Mouse (Mus musculus): Measurements from ENCODE around the gene Rilpl1. TPM values are rescaled to one million over a fixed set of nuclear protein-coding genes. Genes with fewer than 3 reads are reported as not detected.
"Not testable (repeated sequence)": the region's sequence is repeated elsewhere in the genome, so short reads cannot be mapped to it uniquely, and the experiment has no call there.

Rilpl1 gene
- total and polyA plus RNA-seq, 3 experiments = 0.38 to 0.98 (median 0.41) TPM

- H3K9me3 ChIP-seq (replicated peaks) = no peaks in the 10 kb centered on the region
- H3K36me3 ChIP-seq (replicated peaks) = peaks cover 75% of the 10 kb centered on the region
- TF ChIP-seq CTCF (IDR thresholded peaks at IDR 0.05; ENCODE audit: low read depth, low read length) = no peak
- no peak for TF ChIP-seq TAL1 (conservative IDR thresholded peaks at IDR 0.05; ENCODE audit: low read depth, low read length)
- no peak for TF ChIP-seq POLR2AphosphoS5 (IDR thresholded peaks at IDR 0.05; ENCODE audit: insufficient replicate concordance, low read depth, low read length)
- no peak for TF ChIP-seq GATA2 (IDR thresholded peaks at IDR 0.05; ENCODE audit: borderline replicate concordance, low read depth, low read length)
- no peak for TF ChIP-seq GATA1 (IDR thresholded peaks at IDR 0.05; ENCODE audit: borderline replicate concordance, low read length)
- H3K4me3 ChIP-seq (ENCODE audit: low read depth, low read length) = no peak overlapping the region
- DNase-seq (ENCODE audit: low spot score) = no peak
- H3K4me1 ChIP-seq (ENCODE audit: insufficient read depth, low read depth, low read length) = peaks cover 7% of the 10 kb centered on the region; the same call in 1 of the 2 replicates
- no peaks in the 10 kb centered on the region for H3K27me3 ChIP-seq (ENCODE audit: insufficient read depth, low read length)
- ATAC-seq (ENCODE audit: extremely low read depth, insufficient number of reproducible peaks, low FRiP score, poor library complexity, severe bottlenecking) = no peak
These were observed 63.4 kb downstream of the Rilpl1 start for GRCm38 (mm10) chr5:124467766-124468165.

DNA sequence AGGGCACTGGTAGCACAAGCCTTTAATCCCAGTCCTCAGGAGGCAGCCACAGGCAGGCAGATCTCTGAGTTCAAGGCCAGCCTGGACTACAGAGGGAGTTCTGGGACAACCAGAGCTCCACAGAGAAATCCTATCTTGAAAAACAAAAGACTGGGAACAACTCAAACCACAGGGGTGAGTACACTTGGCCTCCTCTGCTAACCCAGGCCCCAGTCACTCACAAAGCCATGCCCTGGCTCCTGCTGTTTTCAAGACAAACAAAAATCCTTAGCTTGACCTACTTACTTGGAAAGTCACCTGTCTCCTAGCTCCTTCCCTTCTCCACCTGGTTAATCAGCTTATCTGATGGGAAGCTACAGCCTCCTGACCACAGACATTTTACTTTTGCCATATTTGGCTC lies 66.3 kb downstream of the Rilpl1 start:
- no peak for ATAC-seq (ENCODE audit: extremely low read depth, insufficient number of reproducible peaks, low FRiP score, poor library complexity, severe bottlenecking)
- H3K4me3 ChIP-seq (ENCODE audit: low read depth, low read length) = no peak overlapping the region
- TF ChIP-seq TAL1 (conservative IDR thresholded peaks at IDR 0.05; ENCODE audit: low read depth, low read length) = no peak
- TF ChIP-seq CTCF (IDR thresholded peaks at IDR 0.05; ENCODE audit: low read depth, low read length) = no peak
- TF ChIP-seq GATA2 (IDR thresholded peaks at IDR 0.05; ENCODE audit: borderline replicate concordance, low read depth, low read length) = no peak
- no peak for TF ChIP-seq POLR2AphosphoS5 (IDR thresholded peaks at IDR 0.05; ENCODE audit: insufficient replicate concordance, low read depth, low read length)
- TF ChIP-seq GATA1 (IDR thresholded peaks at IDR 0.05; ENCODE audit: borderline replicate concordance, low read length) = no peak

DNA sequence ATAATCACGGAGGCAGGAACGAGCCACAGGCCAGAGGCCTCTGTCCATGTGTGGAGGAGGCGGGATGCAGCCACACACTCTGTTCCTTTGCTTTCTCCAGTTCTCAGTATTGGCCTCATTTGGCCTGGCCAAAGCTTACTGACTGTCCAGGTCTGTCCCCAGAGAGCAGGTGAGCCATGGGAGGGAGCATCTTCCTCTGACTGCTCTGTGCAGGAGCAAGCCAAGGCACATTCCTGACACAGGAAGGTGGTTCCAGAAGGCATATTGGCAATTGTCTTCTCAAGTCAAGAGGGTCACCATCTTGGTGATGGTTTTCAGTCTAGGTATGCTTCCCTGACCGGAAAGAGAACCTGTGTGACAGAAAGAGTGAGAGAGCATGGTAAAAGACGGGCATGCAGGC lies 67.7 kb downstream of the Rilpl1 start:
- H3K4me1 ChIP-seq (ENCODE audit: insufficient read depth, low read depth, low read length) = peaks cover 2% of the 10 kb centered on the region; the same call in 1 of the 2 replicates
- H3K4me3 ChIP-seq (ENCODE audit: low read depth, low read length) = no peak overlapping the region
- no peaks in the 10 kb centered on the region for H3K27me3 ChIP-seq (ENCODE audit: insufficient read depth, low read length)
- H3K9me3 ChIP-seq (replicated peaks) = no peaks in the 10 kb centered on the region
- peak; percentile 84; the same call in 1 of the 2 replicates for TF ChIP-seq POLR2AphosphoS5 (IDR thresholded peaks at IDR 0.05; ENCODE audit: insufficient replicate concordance, low read depth, low read length)
- TF ChIP-seq TAL1 (conservative IDR thresholded peaks at IDR 0.05; ENCODE audit: low read depth, low read length) = no peak
- peaks cover 86% of the 10 kb centered on the region for H3K36me3 ChIP-seq (replicated peaks)
- DNase-seq (ENCODE audit: low spot score) (no peak), ATAC-seq (ENCODE audit: extremely low read depth, insufficient number of reproducible peaks, low FRiP score, poor library complexity, severe bottlenecking) (no peak)

More for the DNA sequence above, 66.3 kb downstream of the Rilpl1 start:
- DNase-seq (ENCODE audit: low spot score) = no peak
- no peaks in the 10 kb centered on the region for H3K27me3 ChIP-seq (ENCODE audit: insufficient read depth, low read length)
- peaks cover 86% of the 10 kb centered on the region for H3K36me3 ChIP-seq (replicated peaks)
- H3K9me3 ChIP-seq (replicated peaks) = no peaks in the 10 kb centered on the region
- H3K4me1 ChIP-seq (ENCODE audit: insufficient read depth, low read depth, low read length) = peaks cover 7% of the 10 kb centered on the region; the same call in 1 of the 2 replicates

DNA sequence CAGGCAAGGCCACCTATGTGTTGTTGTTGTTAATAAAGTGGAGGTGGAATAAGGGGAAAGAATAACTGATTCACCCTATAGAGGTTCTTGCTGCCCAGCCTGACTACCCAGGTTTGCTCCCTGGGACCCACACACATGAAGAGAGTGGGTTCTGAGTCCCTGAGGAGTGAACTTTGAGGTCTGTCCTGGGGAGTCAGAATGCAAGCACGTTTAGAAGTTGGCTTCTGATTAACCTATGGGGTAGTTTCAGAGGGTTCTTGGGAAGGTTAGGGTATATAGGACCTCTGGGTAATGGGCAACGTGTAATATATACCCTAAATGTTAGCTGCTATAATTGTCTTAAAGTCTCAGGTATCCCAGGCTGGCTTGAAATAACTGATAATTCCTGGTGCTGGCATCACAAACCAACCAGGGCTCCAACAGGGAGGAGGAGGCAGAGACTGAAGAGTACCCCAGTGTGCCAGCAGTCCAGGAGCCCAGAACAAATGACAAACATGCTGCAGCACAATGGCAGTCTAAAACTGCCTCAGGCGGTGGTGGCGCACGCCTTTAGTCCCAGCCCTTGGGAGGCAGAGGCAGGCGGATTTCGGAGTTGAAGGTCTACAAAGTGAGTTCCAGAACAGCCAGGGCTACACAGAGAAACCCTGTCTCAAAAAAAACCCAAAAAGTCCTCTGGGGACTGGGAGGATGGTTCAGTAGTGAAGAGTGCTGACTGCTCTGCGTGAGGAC lies 68.7 kb downstream of the Rilpl1 start:
- Histone ChIP-seq H3K9me3 (replicated peaks) (no peaks in the 10 kb centered on the region), H3K36me3 (replicated peaks) (peaks cover 86% of the 10 kb centered on the region), H3K4me3 (ENCODE audit: low read depth, low read length) (no peak overlapping the region), H3K27me3 (ENCODE audit: insufficient read depth, low read length) (no peaks in the 10 kb centered on the region), H3K4me1 (ENCODE audit: insufficient read depth, low read depth, low read length) (no peaks in the 10 kb centered on the region; the same call in 1 of the 2 replicates)
- DNase-seq (ENCODE audit: low spot score) (no peak), ATAC-seq (ENCODE audit: extremely low read depth, insufficient number of reproducible peaks, low FRiP score, poor library complexity, severe bottlenecking) (no peak)
- no peak for TF ChIP-seq GATA1 (IDR thresholded peaks at IDR 0.05; ENCODE audit: borderline replicate concordance, low read length)
- TF ChIP-seq CTCF (IDR thresholded peaks at IDR 0.05; ENCODE audit: low read depth, low read length) = no peak
- no peak for TF ChIP-seq POLR2AphosphoS5 (IDR thresholded peaks at IDR 0.05; ENCODE audit: insufficient replicate concordance, low read depth, low read length)
- no peak for TF ChIP-seq GATA2 (IDR thresholded peaks at IDR 0.05; ENCODE audit: borderline replicate concordance, low read depth, low read length)
- TF ChIP-seq TAL1 (conservative IDR thresholded peaks at IDR 0.05; ENCODE audit: low read depth, low read length) = no peak

- not testable (repeated sequence) for H3K4me3 ChIP-seq (ENCODE audit: low read depth, low read length); H3K27me3 ChIP-seq (ENCODE audit: insufficient read depth, low read length); ATAC-seq (ENCODE audit: extremely low read depth, insufficient number of reproducible peaks, low FRiP score, poor library complexity, severe bottlenecking); DNase-seq (ENCODE audit: low spot score); H3K9me3 ChIP-seq (replicated peaks); H3K4me1 ChIP-seq (ENCODE audit: insufficient read depth, low read depth, low read length)
- peaks cover 88% of the 10 kb centered on the region for H3K36me3 ChIP-seq (replicated peaks)
These were observed 70.3 kb downstream of the Rilpl1 start for GRCm38 (mm10) chr5:124460922-124461321.

DNA sequence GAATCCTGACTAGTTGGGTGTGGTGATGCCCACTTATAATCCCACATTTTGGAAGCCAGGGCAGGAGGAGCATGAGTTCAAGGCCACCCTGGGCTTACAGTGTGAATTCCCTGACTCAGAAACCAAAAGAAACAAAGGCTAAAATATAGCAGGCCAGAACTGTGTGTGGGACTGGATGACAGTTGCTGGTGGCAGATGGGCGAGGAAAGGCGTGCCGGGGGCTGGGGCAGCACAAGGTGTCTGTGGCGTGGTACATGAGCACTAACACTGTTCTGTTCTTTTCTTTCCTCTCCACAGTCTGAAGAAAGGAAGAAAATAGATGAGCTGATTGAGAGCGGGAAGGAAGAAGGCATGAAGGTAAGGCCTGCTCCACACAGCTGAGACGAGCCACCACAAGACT lies 74.4 kb downstream of the Rilpl1 start:
- H3K9me3 ChIP-seq (replicated peaks) = no peaks in the 10 kb centered on the region
- no peak for DNase-seq (ENCODE audit: low spot score)
- no peak overlapping the region for H3K4me3 ChIP-seq (ENCODE audit: low read depth, low read length)
- ATAC-seq (ENCODE audit: extremely low read depth, insufficient number of reproducible peaks, low FRiP score, poor library complexity, severe bottlenecking) = no peak
- H3K4me1 ChIP-seq (ENCODE audit: insufficient read depth, low read depth, low read length) = peaks cover 33% of the 10 kb centered on the region
- H3K27me3 ChIP-seq (ENCODE audit: insufficient read depth, low read length) = no peaks in the 10 kb centered on the region
- TF ChIP-seq GATA1 (IDR thresholded peaks at IDR 0.05; ENCODE audit: borderline replicate concordance, low read length) = no peak
- no peak for TF ChIP-seq GATA2 (IDR thresholded peaks at IDR 0.05; ENCODE audit: borderline replicate concordance, low read depth, low read length)
- no peak for TF ChIP-seq CTCF (IDR thresholded peaks at IDR 0.05; ENCODE audit: low read depth, low read length)
- no peak for TF ChIP-seq POLR2AphosphoS5 (IDR thresholded peaks at IDR 0.05; ENCODE audit: insufficient replicate concordance, low read depth, low read length)
- TF ChIP-seq TAL1 (conservative IDR thresholded peaks at IDR 0.05; ENCODE audit: low read depth, low read length) = no peak
- peaks cover 92% of the 10 kb centered on the region for H3K36me3 ChIP-seq (replicated peaks)
